Mouse (Mus musculus) spleen, adult 12 weeks (tissue): ENCODE measurements around the gene Fryl.

Experiments used
- DNase-seq: peaks from one replicate; pipeline ENCODE4 v3.0.0; 2022; ENCODE audit warnings: low spot score

Fryl gene

DNA sequence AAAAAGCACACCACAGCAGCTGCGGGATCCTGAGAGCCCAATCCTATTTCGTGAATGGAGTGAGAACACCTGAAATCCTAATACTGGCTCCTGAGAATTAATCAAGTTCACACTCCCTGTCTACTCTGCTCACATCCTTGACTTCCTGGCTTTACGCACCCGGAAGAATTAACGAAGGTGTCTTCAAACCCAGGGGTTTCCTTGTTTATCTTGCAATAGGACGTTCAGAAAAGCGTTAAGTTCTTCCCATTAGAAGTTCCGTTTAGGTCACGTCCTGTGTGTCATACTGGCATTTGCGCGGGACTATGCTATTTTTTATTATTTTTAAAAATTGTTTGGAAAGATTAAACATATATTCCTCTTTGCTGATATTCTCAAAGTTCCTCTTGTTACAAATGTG lies 677 bp upstream of the Fryl start:
- DNase-seq, result no peak

- peak; percentile 39 for DNase-seq
Measured at GRCm38 (mm10) chr5:73255321-73256251, 833 bp downstream of the Fryl start.

DNA sequence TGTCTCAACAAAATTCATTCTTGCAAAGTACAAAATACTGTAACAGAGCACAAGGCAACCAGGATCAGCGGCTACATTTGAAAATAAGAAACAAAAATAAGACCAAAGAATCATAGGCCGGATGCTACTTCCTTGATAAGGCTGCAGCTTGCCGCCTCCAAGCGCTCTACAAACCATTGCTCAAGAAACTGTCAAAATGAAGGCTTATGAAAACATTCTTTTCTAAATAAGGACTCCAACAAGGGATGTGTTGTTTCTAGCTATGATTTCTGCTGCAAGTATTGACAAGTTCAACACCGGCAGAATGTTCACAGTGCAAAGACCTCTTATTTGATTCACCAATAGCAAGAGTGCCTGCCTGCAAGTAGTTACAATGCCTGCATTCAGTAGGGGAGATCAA lies 1.8 kb downstream of the Fryl start:
- no peak for DNase-seq

DNA sequence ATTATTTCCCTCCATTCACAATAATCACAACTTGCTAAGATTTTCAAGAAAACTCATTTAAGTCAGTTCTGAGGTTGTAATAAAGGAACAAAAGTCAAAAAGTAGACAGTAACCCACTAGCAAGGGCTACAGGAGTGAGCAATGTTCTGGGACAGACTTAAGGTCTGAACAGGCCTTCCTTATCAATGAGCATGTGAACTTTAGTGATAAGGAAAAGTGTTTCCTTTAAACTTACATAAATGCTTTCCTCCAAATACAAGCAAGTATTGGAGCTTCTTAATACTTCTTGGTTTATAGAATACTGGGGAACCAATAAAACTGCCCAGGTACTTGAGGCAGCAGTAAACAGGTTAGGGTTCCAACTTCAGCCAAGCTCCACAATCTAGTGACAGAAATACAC lies 3.7 kb downstream of the Fryl start:
- no peak for DNase-seq

DNA sequence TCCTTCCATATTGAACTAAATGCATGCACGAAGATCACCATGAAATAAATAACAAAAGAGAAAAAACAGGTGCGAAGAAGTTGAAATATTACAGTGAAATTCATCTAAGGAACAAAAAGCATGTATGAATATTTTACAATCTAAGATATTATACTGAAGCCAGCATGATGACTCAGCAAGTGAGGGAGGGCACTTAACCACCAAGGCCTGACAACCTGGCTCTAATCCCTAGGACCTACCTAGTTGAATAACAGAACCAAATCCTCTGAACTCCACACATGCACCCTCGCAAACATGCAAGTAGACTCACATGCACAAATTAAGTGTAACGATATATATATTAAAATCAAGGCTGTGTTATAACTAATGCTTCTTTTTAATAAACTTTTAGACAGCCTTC lies 7.1 kb downstream of the Fryl start:
- DNase-seq, result no peak

GRCm38 (mm10) chr5:73248211-73248610 lies 8.2 kb downstream of the Fryl start:
- no peak for DNase-seq

DNA sequence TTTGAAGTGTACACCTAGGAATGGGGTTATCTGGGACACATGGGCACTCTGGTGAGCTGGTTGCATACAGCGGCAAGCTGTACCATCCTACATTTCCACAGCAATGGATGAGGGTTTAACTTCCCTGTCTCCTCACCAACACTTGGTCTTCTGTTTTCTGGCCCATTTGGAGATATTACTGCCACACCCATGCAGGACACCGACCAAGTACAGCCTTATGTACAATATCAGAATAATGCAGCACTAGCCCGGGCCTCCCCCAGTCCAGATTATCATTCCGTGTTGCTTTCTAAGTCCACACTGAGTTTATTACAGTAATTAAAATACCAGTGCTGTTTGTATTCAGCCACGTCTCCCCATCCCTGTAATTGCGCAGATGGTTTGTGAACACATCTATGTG lies 10.0 kb downstream of the Fryl start:
- no peak for DNase-seq

- no peak for DNase-seq
Measured at GRCm38 (mm10) chr5:73244403-73244802, 12.0 kb downstream of the Fryl start.

DNA sequence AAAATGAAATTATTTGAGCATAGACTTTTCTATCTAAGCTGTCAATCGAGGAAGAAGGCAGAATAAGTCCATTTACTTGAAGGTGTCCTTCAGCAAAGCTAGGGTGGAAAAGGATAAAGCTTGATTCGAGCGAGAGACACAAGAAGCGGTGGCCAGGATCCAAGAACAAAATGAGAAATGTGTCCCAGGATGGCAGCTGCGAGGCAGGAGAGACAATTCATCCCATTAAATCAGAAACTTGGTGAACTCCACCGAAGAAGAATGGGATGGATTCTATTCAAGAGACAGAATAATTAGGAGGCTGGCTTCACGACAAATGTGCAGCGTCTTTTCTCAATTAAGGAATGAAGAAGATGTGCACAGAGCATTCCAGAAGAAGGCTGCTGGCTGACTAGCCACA lies 14.5 kb downstream of the Fryl start:
- no peak for DNase-seq

- no peak for DNase-seq
Measured at GRCm38 (mm10) chr5:73241332-73241731, 15.1 kb downstream of the Fryl start.

DNA sequence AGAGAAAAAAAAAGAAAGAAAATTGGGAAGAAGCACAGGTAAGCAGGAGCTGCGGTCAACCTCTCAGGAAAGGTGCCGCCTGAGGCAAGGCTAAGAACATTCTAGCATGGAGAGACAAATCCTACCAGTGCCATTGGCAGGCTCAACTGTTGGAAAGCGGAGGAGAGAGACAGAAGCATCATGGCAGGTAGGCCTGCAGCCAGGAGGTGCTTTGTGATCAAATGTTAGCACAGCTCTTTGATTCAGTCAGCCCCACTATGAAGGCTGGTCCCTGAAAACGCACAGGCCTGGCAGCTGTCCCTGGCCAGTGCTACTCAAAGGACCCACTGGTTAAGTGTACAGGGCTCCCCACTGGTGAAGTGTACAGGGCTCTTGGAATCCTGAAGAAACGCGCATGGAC lies 16.0 kb downstream of the Fryl start:
- DNase-seq, result no peak

DNA sequence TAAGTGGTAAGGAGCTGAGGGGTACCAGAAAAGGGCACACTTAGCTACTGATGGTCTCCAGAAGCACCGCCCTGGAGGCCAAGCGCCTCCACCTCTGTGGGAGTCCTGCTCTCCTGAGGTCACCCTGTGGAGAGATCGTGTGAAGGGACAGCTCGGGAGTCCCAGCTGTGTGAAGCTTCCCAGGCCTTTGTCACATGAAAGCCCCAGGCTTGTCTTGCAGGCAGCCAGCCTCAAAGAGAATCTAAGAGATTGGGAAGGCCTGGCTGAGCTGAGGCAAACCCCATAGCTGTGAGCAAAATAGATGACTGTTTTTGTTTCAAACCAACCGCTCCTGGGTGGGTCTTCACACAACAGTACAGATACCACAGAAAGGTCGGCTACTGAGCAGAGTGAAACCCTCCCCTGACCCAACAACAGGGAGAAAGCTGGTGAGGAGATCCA lies 19.5 kb downstream of the Fryl start:
- DNase-seq, result no peak

GRCm38 (mm10) chr5:73235201-73235600 lies 21.2 kb downstream of the Fryl start:
- DNase-seq, result no peak

DNA sequence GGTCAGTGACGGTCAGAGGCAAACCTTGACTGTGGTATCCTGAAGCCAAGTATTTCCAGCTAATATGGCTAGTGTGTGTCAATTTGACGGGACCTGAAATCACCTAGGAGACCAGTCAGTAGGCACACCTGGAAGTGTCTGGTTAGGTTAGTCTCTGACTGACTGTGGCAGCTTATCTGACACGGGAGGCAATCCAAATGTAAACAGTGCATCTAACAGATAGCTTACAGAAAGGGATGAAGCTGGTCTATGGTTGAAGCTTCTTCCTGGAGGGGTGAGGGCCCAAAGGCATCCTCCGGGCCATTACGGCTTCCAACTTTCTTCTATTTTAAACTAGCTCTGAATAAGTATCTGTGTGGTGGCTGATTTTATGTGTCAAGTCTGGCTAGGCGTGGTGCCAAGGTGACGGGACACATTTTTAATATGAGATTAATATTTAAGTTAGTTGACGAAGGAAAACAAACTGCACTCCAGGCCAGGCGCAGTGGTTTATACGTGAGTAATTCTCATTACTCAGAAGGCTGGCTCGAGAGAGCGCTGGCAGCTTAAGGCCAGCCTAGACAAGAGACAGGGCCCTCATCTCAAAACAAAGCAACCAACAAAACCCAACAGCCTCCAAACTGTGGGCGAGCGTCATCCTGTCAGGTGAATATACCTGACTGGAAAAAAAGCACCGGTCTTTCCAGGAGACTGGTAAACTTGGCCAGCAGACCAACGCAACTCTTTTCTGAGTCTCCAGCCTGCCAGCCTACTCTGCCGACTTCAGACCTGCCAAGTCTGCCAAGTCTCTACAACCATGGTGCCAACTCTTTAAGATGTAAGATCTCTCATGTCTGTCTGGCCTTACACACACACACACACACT lies 23.2 kb downstream of the Fryl start:
- no peak for DNase-seq

DNA sequence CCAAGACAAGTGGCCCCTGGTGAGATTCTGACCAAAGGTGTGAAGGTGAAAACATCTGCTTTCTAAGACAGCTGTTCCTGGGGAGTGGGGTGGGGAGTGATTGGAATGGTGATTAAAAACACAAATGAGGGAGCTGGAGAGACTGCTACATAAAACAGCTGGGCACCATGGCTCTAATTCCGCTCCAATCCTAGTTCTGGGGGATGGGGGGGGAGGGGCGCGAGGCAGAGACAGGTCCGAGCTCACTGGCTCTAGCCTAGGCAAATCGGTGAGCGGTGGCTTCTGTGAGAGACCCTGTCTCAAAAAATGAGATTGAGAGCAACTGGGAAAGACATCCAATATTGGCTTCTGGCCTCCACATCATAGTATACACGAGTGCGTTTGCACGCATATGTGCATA lies 24.2 kb downstream of the Fryl start:
- no peak for DNase-seq

- DNase-seq, result no peak
Measured at GRCm38 (mm10) chr5:73231835-73232234, 24.6 kb downstream of the Fryl start.

GRCm38 (mm10) chr5:73230171-73230570 lies 26.2 kb downstream of the Fryl start:
- no peak for DNase-seq

GRCm38 (mm10) chr5:73229467-73229866 lies 27.0 kb downstream of the Fryl start:
- no peak for DNase-seq

GRCm38 (mm10) chr5:73228291-73229049 lies 27.9 kb downstream of the Fryl start:
- DNase-seq, result no peak

DNA sequence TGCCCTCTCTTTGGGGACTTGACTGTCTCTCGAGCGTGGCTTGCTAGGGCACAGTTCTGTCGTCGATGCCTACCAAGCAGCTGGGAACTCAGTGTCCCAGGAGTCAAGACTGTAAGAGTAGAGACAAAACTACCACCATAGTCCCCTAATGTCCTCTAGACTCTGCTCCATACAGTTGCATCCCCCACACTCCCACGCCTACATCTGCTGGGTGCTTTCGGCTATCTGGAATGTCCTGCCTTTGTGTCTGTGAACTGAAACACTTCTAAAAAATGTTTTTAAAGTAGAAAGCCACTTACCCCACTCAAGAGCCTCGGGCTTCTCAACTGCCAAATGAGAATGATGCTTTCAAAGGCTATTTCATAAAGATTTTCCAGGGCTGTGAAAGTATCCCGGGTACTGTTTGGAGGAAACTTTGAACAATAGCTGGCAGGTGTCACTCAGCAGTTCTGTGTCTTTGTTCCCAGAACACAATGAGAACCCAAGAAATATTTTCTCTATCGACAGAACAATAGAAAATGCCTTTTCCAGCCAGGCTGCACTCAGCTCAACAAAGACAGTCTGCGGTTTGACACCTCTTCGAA lies 28.8 kb downstream of the Fryl start:
- DNase-seq, result no peak

- DNase-seq, result no peak
Measured at GRCm38 (mm10) chr5:73223065-73223464, 33.4 kb downstream of the Fryl start.

DNA sequence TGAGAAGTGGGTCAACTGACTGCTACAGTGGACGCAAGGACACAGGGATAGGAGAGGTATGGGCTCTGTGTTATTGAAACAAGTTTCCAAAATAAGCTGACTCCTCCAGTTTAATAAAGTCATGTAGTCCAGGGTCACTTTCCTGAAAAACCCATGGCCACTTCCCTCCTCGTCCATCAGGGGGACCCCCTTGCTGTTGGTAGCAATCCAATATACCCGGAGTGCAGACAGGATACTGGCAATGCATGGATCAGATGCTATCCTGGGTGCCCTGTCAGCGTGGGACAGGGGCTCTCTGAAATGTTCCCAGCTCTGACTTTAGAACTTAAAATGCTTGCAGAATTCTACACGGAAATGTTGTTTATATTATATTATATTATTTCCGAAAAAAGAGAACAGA lies 34.0 kb downstream of the Fryl start:
- DNase-seq, result no peak
